Mouse (Mus musculus) midbrain, embryonic 15.5 days (tissue): ENCODE measurements around the gene Ccl24. TPM values are rescaled to one million over a fixed set of nuclear protein-coding genes. Genes with fewer than 3 reads are reported as not detected.

Experiments used
- ATAC-seq: fragments of 200-750 bp; cut with Nextera tagmentation; replicated peaks from 2 replicates; pipeline ENCODE4 v1.8.0; 2017; ENCODE audit warnings: moderate TSS enrichment
- H3K27ac ChIP-seq: fragments of 300-500 bp; sonication (generic); 2 replicates; pipeline ENCODE4 v1.5.1; 2015; ENCODE audit warnings: mild to moderate bottlenecking, inconsistent platforms
- H3K27me3 ChIP-seq: fragments of 300-500 bp; sonication (generic); replicated peaks from 2 replicates; pipeline ENCODE4 v1.6.1; 2015; ENCODE audit warnings: inconsistent platforms
- H3K36me3 ChIP-seq: fragments of 300-500 bp; sonication (generic); replicated peaks from 2 replicates; pipeline ENCODE4 v1.6.1; 2015; ENCODE audit warnings: inconsistent platforms
- H3K4me1 ChIP-seq: fragments of 300-500 bp; sonication (generic); 2 replicates; pipeline ENCODE4 v1.6.1; 2015; ENCODE audit warnings: inconsistent platforms
- H3K4me2 ChIP-seq: fragments of 300-500 bp; sonication (generic); 2 replicates; pipeline ENCODE4 v1.6.1; 2015; ENCODE audit warnings: inconsistent platforms, mild to moderate bottlenecking, moderate library complexity
- H3K4me3 ChIP-seq: fragments of 300-500 bp; sonication (generic); 2 replicates; pipeline ENCODE4 v1.5.1; 2015; ENCODE audit warnings: mild to moderate bottlenecking, inconsistent platforms
- H3K9ac ChIP-seq: fragments of 300-500 bp; sonication (generic); 2 replicates; pipeline ENCODE4 v1.6.1; 2015; ENCODE audit warnings: mild to moderate bottlenecking, inconsistent platforms
- H3K9me3 ChIP-seq: fragments of 300-500 bp; sonication (generic); 2 replicates; pipeline ENCODE4 v1.6.1; 2016; ENCODE audit warnings: inconsistent platforms
- WGBS: fragments of 180-500 bp; shearing (Covaris S2); methylation state at CpG from one replicate; pipeline ENCODE4 v1.1.7; 2015; ENCODE audit warnings: mixed read lengths; 5-methylcytosine and 5-hydroxymethylcytosine counted together
- polyA plus RNA-seq: library from polyadenylated mRNA; unstranded; fragments of >200 nt; fragmentation: Nextera tagmentation; extraction: Ambion mirVana; gene quantifications from 2 replicates; pipeline ENCODE4 v1.2.1, GENCODE M21; 2015

Gene Ccl24
- polyA plus RNA-seq, 1 experiment from 2014 or later = 1.2 TPM

DNA sequence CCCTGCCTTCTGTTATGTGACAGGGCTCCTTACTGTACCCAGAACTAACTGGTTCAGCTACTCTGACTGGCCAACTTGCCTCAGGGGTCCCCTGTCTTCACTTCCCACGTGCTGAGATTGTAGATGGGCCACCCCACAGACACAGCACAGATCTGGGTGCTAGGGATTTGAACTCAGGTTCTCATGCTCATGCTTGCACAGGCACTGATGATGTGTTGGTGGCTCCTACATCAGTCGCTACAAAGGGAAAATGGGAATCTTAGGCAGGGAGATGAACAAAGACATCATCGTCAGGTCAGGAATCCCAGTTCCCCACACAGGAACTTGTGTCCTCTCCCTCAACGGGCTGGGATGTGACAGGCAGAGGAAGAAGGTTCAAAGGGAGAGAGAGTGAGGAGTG is 3.2 kb upstream of the Ccl24 start:
- H3K27ac ChIP-seq = no peak overlapping the region
- H3K27me3 ChIP-seq = no peaks in the 10 kb centered on the region; the same call in 1 of the 2 replicates
- ATAC-seq = no peak
- 72% methylated on average over 4 of the region's 4 CpGs for WGBS
- H3K9me3 ChIP-seq = no peaks in the 10 kb centered on the region
- H3K9ac ChIP-seq = no peak overlapping the region
- H3K4me2 ChIP-seq = no peak overlapping the region
- H3K4me1 ChIP-seq = no peaks in the 10 kb centered on the region
- H3K36me3 ChIP-seq = no peaks in the 10 kb centered on the region
- no peak overlapping the region for H3K4me3 ChIP-seq

- Histone ChIP-seq H3K4me2 (no peak overlapping the region), H3K9me3 (no peaks in the 10 kb centered on the region), H3K4me3 (no peak overlapping the region), H3K36me3 (no peaks in the 10 kb centered on the region), H3K27ac (no peak overlapping the region), H3K4me1 (no peaks in the 10 kb centered on the region), H3K9ac (no peak overlapping the region), H3K27me3 (no peaks in the 10 kb centered on the region; the same call in 1 of the 2 replicates)
- 69% methylated on average over 6 of the region's 6 CpGs for WGBS
- ATAC-seq = no peak
Observed at GRCm38 (mm10) chr5:135568698-135569097, 4.2 kb downstream of the Ccl24 start.

- H3K4me3 ChIP-seq = no peak overlapping the region
- H3K27me3 ChIP-seq = no peaks in the 10 kb centered on the region; the same call in 1 of the 2 replicates
- no peaks in the 10 kb centered on the region for H3K4me1 ChIP-seq
- no peaks in the 10 kb centered on the region for H3K36me3 ChIP-seq
- 94% methylated on average over 6 of the region's 6 CpGs for WGBS
- no peak overlapping the region for H3K4me2 ChIP-seq
- no peak for ATAC-seq
- no peaks in the 10 kb centered on the region for H3K9me3 ChIP-seq
- H3K9ac ChIP-seq = no peak overlapping the region
- H3K27ac ChIP-seq = no peak overlapping the region
Observed at GRCm38 (mm10) chr5:135567556-135568265, 5.1 kb downstream of the Ccl24 start.

GRCm38 (mm10) chr5:135563469-135563868 is 9.4 kb downstream of the Ccl24 start, which contains the start of gene Ccl26:
Gene Ccl26, minus strand, starts transcription at chr5:135563569.
- Histone ChIP-seq H3K4me2 (no peak within 1 kb of the TSS), H3K27me3 (no peaks in the 10 kb centered on the region), H3K4me1 (no peaks in the 10 kb centered on the region), H3K9ac (no peak within 1 kb of the TSS), H3K9me3 (no peaks in the 10 kb centered on the region), H3K4me3 (no peak within 1 kb of the TSS), H3K27ac (no peak within 1 kb of the TSS), H3K36me3 (no peaks in the 10 kb centered on the region)
- WGBS = 94% methylated on average over 3 of the region's 3 CpGs
- ATAC-seq = no peak

- H3K27ac ChIP-seq = no peak overlapping the region
Observed at GRCm38 (mm10) chr5:135557671-135558070, 15.2 kb downstream of the Ccl24 start.

GRCm38 (mm10) chr5:135557051-135557450 is 15.8 kb downstream of the Ccl24 start:
- Histone ChIP-seq H3K9me3 (no peaks in the 10 kb centered on the region), H3K36me3 (no peaks in the 10 kb centered on the region), H3K27ac (no peak overlapping the region), H3K27me3 (no peaks in the 10 kb centered on the region), H3K9ac (no peak overlapping the region), H3K4me2 (no peak overlapping the region), H3K4me3 (no peak overlapping the region), H3K4me1 (no peaks in the 10 kb centered on the region; the same call in 1 of the 2 replicates)
- 29% methylated on average over 4 of the region's 4 CpGs for WGBS
- ATAC-seq = no peak

More at GRCm38 (mm10) chr5:135557671-135558070, 15.2 kb downstream of the Ccl24 start:
- Histone ChIP-seq H3K9ac (no peak overlapping the region), H3K36me3 (no peaks in the 10 kb centered on the region), H3K4me2 (no peak overlapping the region), H3K9me3 (no peaks in the 10 kb centered on the region), H3K27me3 (no peaks in the 10 kb centered on the region), H3K4me1 (no peaks in the 10 kb centered on the region; the same call in 1 of the 2 replicates), H3K4me3 (no peak overlapping the region)
- WGBS = 66% methylated on average over 3 of the region's 3 CpGs
- ATAC-seq = no peak

GRCm38 (mm10) chr5:135556259-135556658 is 16.6 kb downstream of the Ccl24 start:
- 65% methylated on average over 4 of the region's 4 CpGs for WGBS
- Histone ChIP-seq H3K27me3 (no peaks in the 10 kb centered on the region), H3K9me3 (no peaks in the 10 kb centered on the region), H3K4me2 (no peak overlapping the region), H3K9ac (no peak overlapping the region), H3K27ac (no peak overlapping the region), H3K4me3 (no peak overlapping the region), H3K36me3 (no peaks in the 10 kb centered on the region), H3K4me1 (no peaks in the 10 kb centered on the region; the same call in 1 of the 2 replicates)
- no peak for ATAC-seq

GRCm38 (mm10) chr5:135551591-135551990 is 21.3 kb downstream of the Ccl24 start:
- no peak for ATAC-seq
- H3K4me2 ChIP-seq = no peak overlapping the region
- H3K9me3 ChIP-seq = no peaks in the 10 kb centered on the region
- H3K4me1 ChIP-seq = no peaks in the 10 kb centered on the region
- no peaks in the 10 kb centered on the region for H3K36me3 ChIP-seq
- no peak overlapping the region for H3K4me3 ChIP-seq
- no peak overlapping the region for H3K9ac ChIP-seq
- no peaks in the 10 kb centered on the region for H3K27me3 ChIP-seq
- H3K27ac ChIP-seq = no peak overlapping the region
- 79% methylated on average over 3 of the region's 3 CpGs for WGBS

GRCm38 (mm10) chr5:135550910-135551309 is 21.9 kb downstream of the Ccl24 start:
- Histone ChIP-seq H3K9me3 (no peaks in the 10 kb centered on the region), H3K36me3 (no peaks in the 10 kb centered on the region), H3K27me3 (no peaks in the 10 kb centered on the region), H3K4me3 (no peak overlapping the region), H3K4me1 (no peaks in the 10 kb centered on the region), H3K27ac (no peak overlapping the region), H3K4me2 (no peak overlapping the region), H3K9ac (no peak overlapping the region)
- WGBS = 31% methylated on average over 3 of the region's 3 CpGs
- ATAC-seq = no peak

DNA sequence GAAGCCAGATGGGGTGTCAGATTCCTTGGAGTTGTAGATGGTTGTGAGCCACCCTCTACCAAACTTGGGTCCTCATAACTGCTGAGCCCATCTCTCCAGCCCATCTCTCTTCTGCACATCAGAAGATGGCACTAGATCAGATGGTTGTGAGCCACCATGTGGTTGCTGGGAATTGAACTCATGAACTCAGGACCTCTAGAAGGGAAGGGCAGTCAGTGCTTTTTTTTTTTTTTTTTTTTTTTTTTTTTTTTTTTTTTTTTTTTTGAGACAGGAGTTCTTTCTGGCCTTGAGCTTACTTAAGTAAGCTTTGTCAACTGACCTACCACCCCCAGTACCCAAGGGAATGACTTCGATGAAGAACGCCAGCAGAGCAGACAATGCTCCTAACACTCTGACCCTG is 24.9 kb downstream of the Ccl24 start:
- ATAC-seq = no peak
- peaks cover 12% of the 10 kb centered on the region for H3K4me1 ChIP-seq
- no peaks in the 10 kb centered on the region for H3K36me3 ChIP-seq
- H3K4me3 ChIP-seq = no peak overlapping the region
- H3K9me3 ChIP-seq = no peaks in the 10 kb centered on the region
- no peaks in the 10 kb centered on the region for H3K27me3 ChIP-seq
- H3K4me2 ChIP-seq = no peak overlapping the region
- no peak overlapping the region for H3K9ac ChIP-seq
- no peak overlapping the region for H3K27ac ChIP-seq
- 91% methylated on average over 2 of the region's 2 CpGs for WGBS

DNA sequence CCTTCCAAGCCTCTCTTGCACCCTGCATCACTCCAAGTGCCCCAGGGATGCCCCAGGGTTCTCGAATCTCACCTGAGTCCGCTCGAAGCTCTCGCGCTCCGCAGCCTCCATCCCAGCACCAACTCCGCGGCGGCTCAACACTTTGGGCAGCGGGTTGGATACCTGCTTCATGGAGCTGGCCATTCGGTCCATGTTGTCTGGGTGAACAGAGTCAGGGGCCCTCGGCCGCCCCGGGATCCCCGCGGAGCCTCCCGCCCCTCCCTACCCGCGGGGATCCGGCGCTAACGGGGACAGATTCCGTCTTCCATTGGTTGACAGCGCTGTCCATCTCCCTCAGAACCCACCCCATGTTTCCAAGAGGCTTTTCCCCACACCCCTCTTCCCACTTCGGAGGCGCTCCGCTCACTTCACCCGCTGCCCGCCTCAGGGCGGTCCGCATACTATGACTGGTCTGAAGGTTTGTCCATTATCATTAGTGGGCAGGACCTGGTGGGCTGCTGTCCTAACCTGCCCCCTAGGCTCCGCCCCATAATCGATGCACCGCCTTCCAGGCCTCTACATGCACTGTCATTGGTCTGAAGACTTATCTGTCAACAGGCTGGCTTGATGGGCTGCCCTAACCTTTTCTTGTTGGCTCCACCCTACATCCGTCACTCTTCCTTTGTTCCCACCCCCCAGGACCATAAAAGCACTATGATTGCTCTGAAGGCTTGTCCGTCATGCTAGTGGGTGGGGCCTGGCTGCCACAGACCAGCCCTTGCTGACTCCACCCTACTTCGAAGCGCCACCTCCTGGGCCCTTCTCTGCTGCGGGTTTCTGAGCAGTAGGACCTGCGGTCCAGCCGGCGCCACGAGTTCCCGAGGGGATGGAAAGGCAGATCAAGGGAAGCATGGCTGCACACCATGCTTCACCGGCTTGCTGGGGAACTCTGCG is 27.7 kb downstream of the Ccl24 start, which contains the start of gene Hip1:
TSS of gene Hip1 (minus strand) at position 256 of the 933 bp plus-strand sequence.
- Histone ChIP-seq H3K27ac (peak within 1 kb of the TSS; percentile 63), H3K4me1 (peaks cover 12% of the 10 kb centered on the region), H3K4me2 (peak within 1 kb of the TSS; percentile 96), H3K4me3 (peak within 1 kb of the TSS; percentile 77), H3K36me3 (no peaks in the 10 kb centered on the region), H3K9me3 (no peaks in the 10 kb centered on the region), H3K9ac (peak within 1 kb of the TSS; percentile 62), H3K27me3 (no peaks in the 10 kb centered on the region)
- under 1% methylated on average over 46 of the region's 46 CpGs for WGBS
- ATAC-seq = peak; percentile 99

DNA sequence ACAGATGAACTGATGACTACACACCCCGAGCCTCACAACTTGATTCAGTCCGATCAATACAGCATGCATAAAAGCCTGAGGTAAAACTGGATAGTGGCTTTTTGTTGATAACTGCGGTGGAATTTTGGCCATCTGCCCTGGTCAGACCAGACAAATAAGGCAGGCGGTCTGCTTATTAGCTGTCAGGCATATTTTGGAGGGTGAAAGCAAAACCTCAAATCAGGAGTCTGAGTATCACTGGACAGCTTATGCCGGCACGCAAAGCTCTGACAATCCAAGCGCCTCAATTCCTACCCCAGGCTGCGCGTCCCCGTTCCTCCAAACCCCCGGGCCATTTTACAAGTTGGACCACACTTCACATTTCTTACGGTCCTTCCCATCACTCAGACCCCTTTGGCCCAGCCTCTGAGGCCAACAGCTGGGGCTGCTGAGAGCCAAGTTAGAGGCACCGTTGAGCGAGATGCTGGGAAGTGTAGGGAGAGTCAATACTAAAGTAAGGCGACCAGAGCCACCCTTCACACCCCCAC is 28.8 kb downstream of the Ccl24 start:
- H3K36me3 ChIP-seq = no peaks in the 10 kb centered on the region
- peaks cover 12% of the 10 kb centered on the region for H3K4me1 ChIP-seq
- H3K27ac ChIP-seq = no peak overlapping the region
- H3K9ac ChIP-seq = peak overlapping the region; percentile 62
- peak overlapping the region; percentile 77 for H3K4me3 ChIP-seq
- ATAC-seq = no peak
- WGBS = 2% methylated on average over 15 of the region's 15 CpGs
- H3K9me3 ChIP-seq = no peaks in the 10 kb centered on the region
- peak overlapping the region; percentile 96 for H3K4me2 ChIP-seq
- H3K27me3 ChIP-seq = no peaks in the 10 kb centered on the region
